Mouse (Mus musculus) Patski (cell line): ENCODE measurements around the gene Gm9857. TPM values are rescaled to one million over a fixed set of nuclear protein-coding genes. Genes with fewer than 3 reads are reported as not detected.

Experiments
- ATAC-seq: fragments of 100-300 bp; one replicate; pipeline ENCODE4 v1.8.0; 2021
- CTCF ChIA-PET: fragments of 350-600 bp; sonication (Branson Sonifier 250); formaldehyde crosslinking; loops from one replicate; lab custom pipeline; 2022; ENCODE audit warnings: inconsistent platforms; lab: Charles Lee
- POLR2A ChIA-PET: fragments of 350-600 bp; sonication (Branson Sonifier 250); formaldehyde crosslinking; loops from one replicate; lab custom pipeline; 2022; ENCODE audit warnings: antibody characterized with exemption, inconsistent platforms; lab: Charles Lee
- DNase-seq: peaks from one replicate; pipeline ENCODE4 v3.0.0-alpha.2; 2011; ENCODE audit warnings: low read depth, low spot score
- H3K27me3 ChIP-seq: fragments of 371-371 bp; one replicate; pipeline ENCODE4 v1.5.1; 2021
- CTCF ChIP-seq: fragments of 100-300 bp; IDR thresholded peaks from one replicate; pipeline ENCODE4 v1.5.1; 2021
- in situ Hi-C: fragments of 300-500 bp; cut with MboI; formaldehyde crosslinking; loops from 3 replicates; pipeline ENCODE4 v1.11.1; 2018; ENCODE audit warnings: low pct_unique_long_range_greater_than_20kb, mixed read lengths
- polyA plus RNA-seq: library from polyadenylated mRNA; unstranded; gene quantifications from one replicate; pipeline ENCODE4 v1.2.3, GENCODE M21; 2021

Gm9857 gene
- polyA plus RNA-seq, 1 experiment from 2014 or later = not detected

DNA sequence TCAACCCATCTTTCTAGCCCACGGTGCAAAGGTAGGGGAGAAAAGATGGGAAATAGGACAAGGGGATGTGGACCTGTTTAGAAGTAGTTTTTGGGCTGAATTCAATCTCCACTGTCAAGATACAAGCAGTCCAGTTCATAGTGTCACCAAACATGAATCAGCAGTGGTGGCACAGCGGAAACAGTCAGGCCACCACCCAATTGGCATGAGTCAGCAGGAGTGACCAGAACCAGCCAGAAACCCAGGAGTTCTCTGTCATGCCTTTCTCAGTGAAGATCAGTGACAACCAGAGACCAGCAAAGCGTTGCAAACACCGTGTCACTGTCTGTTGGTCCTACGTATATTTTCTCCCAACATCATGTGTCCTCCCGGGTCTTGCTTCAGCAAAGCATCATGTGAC is 6.7 kb downstream of the Gm9857 start:
- in situ Hi-C loops = no loop called here
- no peaks in the 10 kb centered on the region for H3K27me3 ChIP-seq
- TF ChIP-seq CTCF = no peak
- ChIA-PET POLR2A (no interaction called here), CTCF (interaction anchor here (1.6 kb wide), 1 partner anchor 31 kb away, joined by 3 read pairs; no protein-coding TSS in a partner anchor)
- ATAC-seq (no peak), DNase-seq (no peak)

DNA sequence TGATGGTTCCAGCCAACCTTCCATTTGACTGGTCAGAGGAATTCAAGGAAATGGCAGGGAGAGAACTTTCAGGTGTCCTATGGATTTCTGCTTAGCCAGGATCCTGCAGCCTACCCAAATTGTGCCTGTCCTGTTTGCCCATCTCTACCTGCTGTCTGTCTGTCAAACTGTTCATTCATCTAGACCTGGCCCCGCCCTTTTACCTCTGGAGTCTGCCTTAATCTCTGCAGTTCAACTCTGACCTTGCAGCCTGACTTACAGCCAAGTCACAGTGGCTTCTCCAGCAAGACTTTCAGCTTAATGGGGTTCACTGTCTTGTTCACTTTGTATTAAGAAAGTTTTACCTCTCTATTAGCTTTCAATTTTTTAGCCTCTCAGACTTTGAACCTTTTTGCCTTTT is 13.9 kb downstream of the Gm9857 start:
- CTCF ChIA-PET = interaction anchor here (1.1 to 1.3 kb wide), 2 partner anchors 9 to 100 kb away, joined by 3 read pairs; partner anchors contain the start of gene Fam102b
- no peak for ATAC-seq
- in situ Hi-C loops = no loop called here
- DNase-seq = no peak
- POLR2A ChIA-PET = interaction anchor here (0.6 kb wide), 1 partner anchor 26 kb away, joined by 3 read pairs; no protein-coding TSS in a partner anchor
- no peaks in the 10 kb centered on the region for H3K27me3 ChIP-seq
- no peak for TF ChIP-seq CTCF

DNA sequence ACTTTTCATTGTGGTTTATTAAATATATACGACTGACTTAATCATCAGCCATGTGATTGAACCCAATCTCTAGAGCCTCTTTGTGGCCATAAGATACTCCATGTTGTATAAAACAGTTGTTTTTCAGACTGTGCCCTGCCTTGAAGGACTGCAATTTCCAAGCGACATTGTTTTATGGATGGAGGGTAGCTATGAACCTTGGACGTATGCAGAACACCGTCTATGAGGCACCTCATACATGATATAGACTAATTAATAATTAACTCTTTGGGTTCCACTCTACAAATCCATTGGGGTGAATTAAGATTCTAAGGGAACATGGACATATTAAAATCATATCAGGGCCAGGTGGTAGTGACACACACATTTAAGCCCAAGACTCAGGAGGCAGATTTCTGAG is 14.6 kb downstream of the Gm9857 start:
- ATAC-seq (no peak), DNase-seq (no peak)
- TF ChIP-seq CTCF = no peak
- in situ Hi-C loops = no loop called here
- POLR2A ChIA-PET = interaction anchor here (0.6 kb wide), 1 partner anchor 26 kb away, joined by 3 read pairs; no protein-coding TSS in a partner anchor
- CTCF ChIA-PET = interaction anchor here (0.6 to 1.3 kb wide), 4 partner anchors 9 to 85 kb away, joined by 3 to 4 read pairs (median 3); partner anchors contain the start of gene Henmt1
- no peaks in the 10 kb centered on the region for H3K27me3 ChIP-seq

DNA sequence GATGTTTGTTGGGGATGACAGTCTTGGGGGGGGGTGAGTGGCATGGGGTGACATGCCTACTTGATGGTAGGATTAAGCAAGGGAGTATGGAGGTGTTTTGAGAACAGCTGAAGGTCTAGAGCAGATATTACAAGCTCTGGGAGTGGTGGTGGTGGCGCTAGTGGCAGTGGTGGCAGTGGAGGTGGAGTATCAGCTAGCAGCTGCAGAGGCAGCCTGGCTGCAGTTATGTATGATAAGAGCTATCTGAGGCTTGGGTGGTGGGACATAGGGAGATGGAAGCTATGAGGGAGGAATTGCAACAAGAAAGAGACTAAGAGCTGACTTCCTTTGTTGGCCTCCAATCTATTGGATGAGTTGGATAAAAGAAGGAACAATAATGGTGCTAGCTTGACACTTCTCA is 18.4 kb downstream of the Gm9857 start:
- POLR2A ChIA-PET = no interaction called here
- in situ Hi-C loops = no loop called here
- no peak for ATAC-seq
- TF ChIP-seq CTCF = no peak
- CTCF ChIA-PET = interaction anchor here (0.8 to 1.6 kb wide), 4 partner anchors 8 to 105 kb away, joined by 3 to 6 read pairs (median 4); partner anchors contain the start of gene Fam102b
- no peak for DNase-seq
- no peaks in the 10 kb centered on the region for H3K27me3 ChIP-seq

DNA sequence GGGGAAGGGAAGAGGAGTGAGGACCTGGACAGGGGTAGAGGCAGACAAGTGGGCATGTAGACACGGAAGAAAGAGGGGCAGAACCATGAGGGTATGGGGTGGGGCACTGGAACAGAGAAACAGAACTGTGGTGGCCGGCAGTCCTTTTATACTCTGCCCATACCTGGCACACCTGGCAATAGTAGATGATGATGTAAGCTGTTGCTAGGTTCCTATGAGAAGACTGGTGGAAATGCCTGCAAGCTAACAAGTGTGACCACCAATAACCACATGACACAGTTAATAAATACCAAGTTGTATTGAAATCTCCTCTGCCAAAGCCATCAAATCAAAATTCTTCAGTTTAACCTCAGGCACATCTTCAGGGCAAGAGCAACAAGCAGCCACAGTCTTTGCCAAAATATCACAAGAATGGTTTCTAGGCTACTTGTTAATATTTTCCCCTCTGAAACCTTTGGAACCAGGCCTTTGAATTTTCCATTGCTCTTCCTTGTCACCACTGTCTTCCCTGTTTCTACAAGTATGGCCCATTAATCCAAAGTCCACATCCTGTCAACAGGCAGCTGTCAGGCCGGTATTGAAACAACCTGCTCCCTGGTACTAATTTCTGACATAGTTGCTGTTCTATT is 19.7 kb downstream of the Gm9857 start:
- ATAC-seq (peak; percentile 69), DNase-seq (peak; percentile 37)
- in situ Hi-C loops = no loop called here
- ChIA-PET CTCF (interaction anchor here (0.8 to 1.6 kb wide), 5 partner anchors 9 to 111 kb away, joined by 3 read pairs; partner anchors contain the start of gene Prpf38b), POLR2A (interaction anchor here (1.4 kb wide), 1 partner anchor 9 kb away, joined by 3 read pairs; the partner anchor contains the start of gene Prpf38b)
- no peak for TF ChIP-seq CTCF
- no peaks in the 10 kb centered on the region for H3K27me3 ChIP-seq

DNA sequence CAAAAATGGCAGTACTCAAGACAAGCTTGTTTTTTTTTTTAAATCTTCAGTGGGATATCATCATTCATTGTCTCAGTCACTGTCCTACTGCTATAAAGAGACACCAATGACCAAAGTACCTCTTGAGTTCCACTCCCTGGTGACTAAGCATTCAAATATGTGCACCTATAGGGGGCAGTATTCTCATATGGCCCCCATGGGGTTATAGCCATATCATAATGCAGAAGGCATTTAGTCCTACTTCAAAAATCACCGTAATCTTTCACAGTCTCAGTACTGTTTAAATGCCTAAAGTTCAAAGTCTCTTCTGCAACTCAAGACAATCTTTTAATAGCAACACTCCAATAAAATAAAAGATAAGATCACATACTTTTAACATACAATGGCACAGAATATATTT is 21.4 kb downstream of the Gm9857 start:
- no peak for ATAC-seq
- CTCF ChIA-PET = interaction anchor here (0.7 to 1.3 kb wide), 4 partner anchors 8 to 73 kb away, joined by 3 read pairs; no protein-coding TSS in a partner anchor
- in situ Hi-C loops = no loop called here
- no peak for DNase-seq
- no peaks in the 10 kb centered on the region for H3K27me3 ChIP-seq
- POLR2A ChIA-PET = interaction anchor here (0.6 kb wide), 1 partner anchor 56 kb away, joined by 4 read pairs; no protein-coding TSS in a partner anchor
- TF ChIP-seq CTCF = no peak

DNA sequence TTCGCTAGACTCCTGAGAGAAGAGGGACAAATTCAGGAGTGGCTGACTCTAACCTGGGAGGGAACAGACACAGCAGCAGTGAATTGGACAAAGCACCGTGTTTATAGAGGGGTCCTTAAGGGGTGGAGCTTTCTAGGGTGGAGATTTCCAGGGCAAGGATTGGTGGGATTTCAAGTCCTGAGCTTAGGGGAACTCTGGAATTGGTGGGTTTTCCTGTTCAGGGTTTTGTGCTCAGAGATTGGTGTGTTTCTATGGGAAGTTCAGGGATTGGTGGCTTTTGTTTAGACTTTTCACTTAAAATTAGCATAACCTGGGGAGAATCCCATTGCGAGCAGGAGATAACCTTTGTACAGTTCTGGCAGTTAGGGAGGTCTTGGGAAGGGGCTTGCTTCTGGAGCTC is 22.3 kb downstream of the Gm9857 start:
- POLR2A ChIA-PET = interaction anchor here (0.6 kb wide), 1 partner anchor 11 kb away, joined by 6 read pairs; no protein-coding TSS in a partner anchor
- no peak for DNase-seq
- in situ Hi-C loops = no loop called here
- no peaks in the 10 kb centered on the region for H3K27me3 ChIP-seq
- CTCF ChIA-PET = interaction anchor here (0.7 to 2.5 kb wide), 4 partner anchors 7 to 55 kb away, joined by 3 to 10 read pairs (median 3); no protein-coding TSS in a partner anchor
- no peak for TF ChIP-seq CTCF
- no peak for ATAC-seq

DNA sequence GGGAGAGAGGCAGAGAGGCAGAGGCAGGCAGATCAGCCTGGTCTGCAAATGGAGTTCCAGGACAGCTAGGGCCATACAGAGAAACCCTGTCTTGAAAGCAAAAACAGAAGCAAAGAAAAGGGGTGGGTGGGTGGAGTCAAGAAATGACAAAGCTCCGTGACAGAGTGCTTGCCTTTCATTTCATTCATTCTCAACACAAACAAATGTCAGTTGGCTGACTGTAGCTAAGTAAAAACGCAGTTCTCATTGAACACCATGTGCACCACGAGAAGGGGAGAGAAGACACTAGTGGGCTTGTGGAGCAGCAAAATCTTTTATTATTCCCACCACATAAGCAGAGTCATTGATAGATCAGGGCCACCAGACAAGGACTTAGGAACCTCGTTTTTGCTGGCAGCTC is 23.4 kb downstream of the Gm9857 start:
- POLR2A ChIA-PET = no interaction called here
- DNase-seq = no peak
- TF ChIP-seq CTCF = no peak
- no peak for ATAC-seq
- CTCF ChIA-PET = interaction anchor here (1.0 to 2.5 kb wide), 3 partner anchors 8 to 42 kb away, joined by 3 to 10 read pairs (median 4); no protein-coding TSS in a partner anchor
- H3K27me3 ChIP-seq = no peaks in the 10 kb centered on the region
- in situ Hi-C loops = no loop called here

DNA sequence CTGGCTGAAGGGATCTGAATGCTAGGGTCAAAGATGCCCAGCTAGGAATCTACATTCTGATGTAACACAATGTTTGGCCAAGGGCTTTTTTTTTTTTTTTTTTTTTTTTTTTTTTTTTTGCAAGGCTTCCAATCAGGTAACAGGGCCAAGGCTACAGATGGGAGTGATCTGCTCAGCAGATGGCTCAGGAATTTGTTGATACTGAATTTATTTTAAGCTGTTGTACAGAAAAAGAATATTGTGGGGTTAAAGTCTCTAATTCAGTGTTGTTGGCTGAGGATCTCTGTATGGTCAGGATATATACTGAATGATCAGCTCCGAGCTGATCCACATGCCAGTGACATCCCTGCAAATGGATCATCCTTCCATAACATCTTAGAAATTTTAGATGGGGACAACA is 24.2 kb downstream of the Gm9857 start:
- DNase-seq = no peak
- no peak for ATAC-seq
- TF ChIP-seq CTCF = no peak
- ChIA-PET CTCF (interaction anchor here (1.0 to 2.5 kb wide), 2 partner anchors 9 to 15 kb away, joined by 4 to 10 read pairs; no protein-coding TSS in a partner anchor), POLR2A (interaction anchor here (0.6 kb wide), 1 partner anchor 95 kb away, joined by 4 read pairs; no protein-coding TSS in a partner anchor)
- in situ Hi-C loops = no loop called here
- no peaks in the 10 kb centered on the region for H3K27me3 ChIP-seq

DNA sequence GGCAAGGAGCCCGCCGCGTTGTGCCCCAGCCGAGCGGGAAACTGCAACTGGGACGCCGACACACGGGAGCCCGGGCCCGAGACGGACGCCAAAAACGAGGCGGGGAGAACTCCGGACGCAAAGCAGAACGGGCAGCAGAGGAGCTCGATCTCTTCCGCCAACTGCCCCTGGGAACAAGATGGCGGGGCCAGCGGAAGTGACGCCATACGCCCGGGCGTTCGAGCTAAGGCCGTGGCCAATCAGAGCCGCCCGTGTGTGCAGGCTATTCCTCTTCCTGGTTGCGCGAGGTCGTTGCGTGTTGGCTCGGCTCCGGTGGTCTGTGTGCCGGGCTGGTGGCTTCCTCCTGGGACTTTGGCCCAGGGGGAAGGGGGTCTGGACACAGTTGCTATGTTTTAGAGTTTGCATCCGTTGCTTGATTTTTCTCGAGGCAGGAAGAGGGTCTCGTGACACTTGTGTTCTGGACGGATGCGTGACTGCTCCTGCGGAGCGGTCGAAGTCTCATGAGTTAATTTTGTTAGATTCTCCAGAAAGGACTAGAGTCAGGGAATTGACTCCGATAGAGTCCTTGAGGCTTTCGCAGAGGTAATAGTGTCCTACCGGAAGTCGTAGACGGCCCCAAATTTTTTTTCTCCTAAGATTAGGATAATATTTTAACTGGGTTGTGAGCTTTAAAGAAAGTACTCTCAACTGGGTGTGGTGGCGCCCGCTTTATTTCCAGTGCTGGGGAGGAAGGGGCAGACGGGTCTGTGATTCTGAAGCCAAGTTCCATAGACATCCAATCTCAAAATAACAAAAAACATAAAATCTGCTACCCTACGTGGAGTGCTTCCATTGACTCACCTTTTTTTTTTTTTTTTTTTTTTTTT is 28.5 kb downstream of the Gm9857 start, which contains the start of gene Prpf38b:
Gene Prpf38b (minus strand): TSS at position 180 of the 866 bp plus-strand sequence.
- no peaks in the 10 kb centered on the region for H3K27me3 ChIP-seq
- in situ Hi-C loops = no loop called here
- POLR2A ChIA-PET = interaction anchor here (0.6 to 2.1 kb wide), 8 partner anchors 9 to 211 kb away, joined by 3 to 13 read pairs (median 6); partner anchors contain the start of genes Fam102b and Stxbp3
- no peak for TF ChIP-seq CTCF
- ATAC-seq (peak; percentile 97), DNase-seq (peak; percentile 85)
- CTCF ChIA-PET = interaction anchor here (0.7 to 3.3 kb wide), 13 partner anchors 8 to 211 kb away, joined by 3 to 12 read pairs (median 3); partner anchors contain the start of genes Fam102b and Stxbp3
